Mouse (Mus musculus) heart, adult 8-10 months (tissue): Measurements from ENCODE around the gene Otulinl. TPM values are rescaled to one million over a fixed set of nuclear protein-coding genes. Genes with fewer than 3 reads are reported as not detected.

Source experiments
- DNase-seq: peaks from one replicate; pipeline ENCODE4 v3.0.0; 2022; ENCODE audit warnings: low spot score
- total RNA-seq, 4 experiments: library from RNA; stranded (reverse); gene quantifications; 2 replicates each; pipeline ENCODE4 v1.2.4; 2022

Otulinl gene
- total RNA-seq, 4 experiments from 2014 or later: 0.79 to 2.2 (median 1.1) TPM

DNA sequence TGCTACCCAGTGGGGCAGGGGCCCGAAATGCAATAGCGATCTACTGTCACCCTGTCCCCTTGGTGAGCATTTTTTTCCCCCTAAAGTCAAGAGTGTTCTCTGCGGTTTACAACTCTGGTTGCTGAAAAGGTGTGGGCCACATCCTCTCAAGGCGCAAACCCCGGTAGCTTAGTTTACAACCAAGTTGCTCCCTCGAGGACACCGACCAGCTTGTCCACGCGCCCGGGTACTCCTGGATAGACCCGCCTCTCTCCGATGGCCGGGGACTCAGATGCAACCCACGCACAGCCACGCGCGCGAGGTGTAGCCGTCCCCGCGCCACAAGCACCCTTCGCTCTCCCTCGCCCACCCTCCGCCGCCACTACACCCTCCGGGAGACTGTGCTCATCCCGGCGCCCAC is 382 bp downstream of the Otulinl start:
- no peak for DNase-seq

DNA sequence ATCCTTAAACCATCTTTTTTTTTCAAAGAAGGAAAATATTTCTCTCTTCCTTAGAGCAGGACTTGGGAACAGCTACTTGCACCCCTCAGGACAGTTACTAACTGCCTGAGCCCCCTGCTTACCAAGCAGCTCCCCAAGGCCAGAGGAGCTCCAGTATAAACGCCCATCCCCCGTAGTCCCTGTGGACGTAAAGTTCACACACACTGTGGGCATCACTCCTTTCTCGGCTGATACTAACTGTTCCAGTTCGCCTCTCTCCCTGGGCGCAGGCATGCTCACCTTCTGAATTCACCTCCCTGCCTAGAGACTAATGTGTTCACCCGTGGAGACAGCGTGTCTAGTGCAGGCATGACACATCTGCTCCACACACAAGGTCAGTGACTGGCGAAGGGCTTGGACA is 2.9 kb downstream of the Otulinl start:
- no peak for DNase-seq

GRCm38 (mm10) chr15:27677801-27678200 is 3.6 kb downstream of the Otulinl start:
- DNase-seq: no peak

GRCm38 (mm10) chr15:27676211-27676610 is 5.2 kb downstream of the Otulinl start:
- DNase-seq: no peak

DNA sequence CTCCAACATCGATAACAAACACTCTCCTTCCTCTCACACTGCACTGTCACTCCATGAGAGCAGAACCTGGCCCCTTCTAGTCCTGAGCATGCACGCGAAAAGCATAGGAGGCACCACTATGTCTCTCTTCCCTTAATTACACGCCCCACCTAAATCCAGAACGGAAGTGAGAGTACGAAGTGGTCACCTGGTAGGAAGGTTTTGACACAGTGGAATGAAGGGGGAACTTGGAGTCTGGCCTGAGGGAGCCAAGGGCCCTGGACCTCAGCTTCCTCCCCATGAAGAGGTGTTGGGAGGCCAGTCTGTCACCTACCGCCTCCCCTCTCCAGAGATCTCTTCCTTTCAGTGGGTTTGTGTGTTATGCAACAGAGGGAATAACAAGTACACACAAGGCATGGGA is 6.3 kb downstream of the Otulinl start:
- DNase-seq: no peak

DNA sequence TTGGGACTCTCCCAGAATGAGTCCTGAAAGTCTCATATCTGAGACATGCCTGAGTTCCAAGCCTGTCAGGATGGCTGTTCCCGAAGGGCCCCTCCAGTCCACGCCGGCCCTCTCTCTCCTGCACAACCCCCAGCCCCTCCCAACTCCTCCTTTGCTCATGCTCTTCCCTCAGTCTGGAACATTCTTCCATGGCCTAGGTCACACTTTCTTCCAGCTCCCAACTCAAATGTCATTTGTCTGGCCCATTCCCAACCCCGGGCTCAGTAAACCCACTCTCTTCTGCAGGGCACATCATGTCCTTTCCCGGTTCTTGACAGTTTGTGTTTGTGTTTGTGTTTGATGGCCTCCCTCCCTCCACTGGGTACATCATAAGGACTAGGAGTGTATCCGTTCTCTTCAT is 7.3 kb downstream of the Otulinl start:
- no peak for DNase-seq

DNA sequence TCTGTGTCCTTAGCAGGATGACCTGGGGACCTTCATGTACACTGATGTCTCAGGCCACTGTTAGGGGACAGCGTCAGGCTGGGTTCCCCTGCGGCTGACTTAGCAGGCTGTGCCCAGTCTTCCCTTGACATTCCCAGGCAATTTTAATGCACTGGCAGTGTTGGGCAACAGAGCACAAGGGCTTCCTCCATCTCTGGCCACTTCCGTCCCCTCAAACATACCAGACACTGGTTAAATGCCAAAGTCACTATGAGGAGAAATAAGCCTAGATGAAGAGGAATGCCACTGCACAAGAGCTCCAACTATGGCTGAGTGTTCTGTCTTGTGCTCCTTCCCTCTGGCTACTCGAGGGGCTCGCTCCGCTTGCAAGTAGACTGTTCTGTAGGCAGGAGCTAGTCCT is 8.2 kb downstream of the Otulinl start:
- DNase-seq: no peak

DNA sequence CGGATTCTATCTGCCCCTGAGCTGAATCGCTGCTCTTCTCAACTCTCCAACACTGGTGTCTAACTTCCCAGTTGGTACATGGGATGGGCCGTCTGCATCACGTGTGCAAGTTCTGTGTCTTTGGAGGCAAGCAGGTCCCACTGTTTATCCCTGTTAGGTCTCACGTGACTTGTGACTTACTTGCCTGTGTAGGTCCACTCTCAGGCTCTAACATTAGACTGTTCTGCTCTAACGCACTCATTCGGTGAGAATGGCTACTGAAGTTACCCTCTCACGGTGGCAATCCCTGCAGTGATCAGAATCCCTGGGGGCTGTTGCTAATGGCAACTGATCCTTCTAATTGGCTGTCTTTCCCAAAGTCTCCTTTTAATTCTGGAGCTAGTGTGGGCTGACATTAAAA is 9.1 kb downstream of the Otulinl start:
- no peak for DNase-seq

GRCm38 (mm10) chr15:27671612-27672245 is 9.7 kb downstream of the Otulinl start:
- no peak for DNase-seq

- no peak for DNase-seq
These were observed 10.7 kb downstream of the Otulinl start for GRCm38 (mm10) chr15:27670708-27671107.

DNA sequence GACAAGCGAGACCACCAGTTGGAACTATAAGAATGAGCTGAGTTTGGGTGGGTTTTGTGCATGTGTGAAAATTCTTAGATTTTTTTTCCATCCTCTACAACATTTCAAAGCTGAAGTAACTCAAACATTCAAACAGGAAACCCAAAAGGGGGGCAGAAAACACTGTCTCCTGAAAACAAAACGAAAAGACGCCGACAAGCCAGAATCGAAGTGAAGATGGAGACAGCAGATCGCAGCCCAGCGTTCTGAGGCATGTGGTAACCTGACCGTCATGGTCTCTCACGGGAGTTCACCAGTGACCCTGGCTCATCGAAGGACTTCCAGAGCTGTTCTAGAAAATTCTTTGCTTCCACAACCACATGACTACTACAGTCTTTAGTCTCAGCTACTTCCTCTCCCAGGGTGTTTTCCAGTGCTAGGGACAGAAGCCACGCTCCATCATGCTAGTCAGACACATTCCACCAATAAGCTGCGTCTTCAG is 11.4 kb downstream of the Otulinl start:
- no peak for DNase-seq

- no peak for DNase-seq
These were observed 12.1 kb downstream of the Otulinl start for GRCm38 (mm10) chr15:27669276-27669675.

- no peak for DNase-seq
These were observed 12.8 kb downstream of the Otulinl start for GRCm38 (mm10) chr15:27668557-27668956.

- DNase-seq: no peak
These were observed 13.3 kb downstream of the Otulinl start for GRCm38 (mm10) chr15:27668001-27668461.

GRCm38 (mm10) chr15:27666911-27667539 is 14.4 kb downstream of the Otulinl start:
- no peak for DNase-seq

- DNase-seq: peak; percentile 22
These were observed 15.9 kb downstream of the Otulinl start for GRCm38 (mm10) chr15:27665392-27665911.

DNA sequence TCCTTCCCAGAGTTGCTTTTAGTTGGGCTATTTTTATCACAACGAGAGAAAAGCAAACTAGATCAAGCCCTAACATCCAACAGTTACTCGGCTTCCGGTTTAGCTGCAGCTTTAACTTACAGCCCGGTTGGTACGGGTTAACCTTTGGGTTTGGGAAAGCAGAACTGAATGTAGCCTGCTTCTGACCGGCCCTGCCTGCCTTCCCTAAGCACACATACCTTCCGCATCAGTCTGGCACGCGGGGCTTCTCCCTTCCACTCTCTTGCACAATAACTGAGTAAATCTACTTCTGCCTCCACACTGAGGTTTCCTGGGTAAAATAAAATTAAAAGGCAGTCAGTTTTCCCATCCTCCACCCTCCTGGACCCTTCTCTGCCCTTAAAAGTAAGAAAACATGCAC is 17.3 kb downstream of the Otulinl start:
- DNase-seq: no peak

DNA sequence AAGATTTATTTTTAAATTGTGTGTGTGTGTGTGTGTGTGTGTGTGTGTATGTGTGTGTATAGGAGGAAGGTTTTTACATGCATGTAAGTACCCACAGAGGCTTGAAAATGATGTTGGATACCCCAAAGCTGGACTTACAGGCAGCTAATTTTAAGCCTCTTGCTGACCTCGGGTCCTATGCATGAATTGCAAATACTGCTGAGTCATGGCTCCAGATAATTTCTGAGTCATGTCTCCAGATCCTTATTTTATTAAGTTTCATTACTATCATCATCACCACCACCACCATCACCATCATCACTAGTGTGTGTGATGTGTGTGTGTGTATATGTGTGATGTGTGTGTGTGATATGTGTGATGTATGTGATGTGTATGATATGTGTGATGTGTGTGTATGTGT is 18.7 kb downstream of the Otulinl start:
- DNase-seq: no peak

- no peak for DNase-seq
These were observed 19.7 kb downstream of the Otulinl start for GRCm38 (mm10) chr15:27661696-27662095.

- DNase-seq: peak; percentile 85
These were observed 21.7 kb downstream of the Otulinl start for GRCm38 (mm10) chr15:27659592-27660244.

- no peak for DNase-seq
These were observed 22.2 kb downstream of the Otulinl start for GRCm38 (mm10) chr15:27659143-27659542.

DNA sequence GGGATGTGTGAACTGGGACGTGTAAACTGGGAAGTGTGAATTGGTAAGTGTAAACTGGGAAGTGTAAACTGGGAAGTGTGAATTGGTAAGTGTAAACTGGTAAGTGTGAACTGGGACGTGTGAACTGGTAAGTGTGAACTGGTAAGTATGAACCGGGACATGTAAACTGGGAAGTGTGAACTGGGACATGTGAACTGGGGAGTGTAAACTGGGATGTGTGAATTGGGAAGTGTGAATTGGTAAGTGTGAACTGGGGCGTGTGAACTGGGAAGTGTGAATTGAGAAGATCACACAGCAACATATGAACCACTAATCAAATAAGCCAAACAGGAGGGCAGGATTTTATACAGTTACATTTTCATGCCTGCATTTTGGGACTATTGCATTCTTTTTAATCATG is 23.0 kb downstream of the Otulinl start:
- DNase-seq: no peak

- no peak for DNase-seq
These were observed 23.5 kb downstream of the Otulinl start for GRCm38 (mm10) chr15:27657866-27658265.
